Mouse (Mus musculus) pancreas, adult 10 weeks (tissue): ENCODE data around the gene Cd38. TPM values are rescaled to one million over a fixed set of nuclear protein-coding genes. Genes with fewer than 3 reads are reported as not detected.

Experiments used
- polyA plus RNA-seq: library from polyadenylated mRNA; stranded (reverse); fragments of 350-450 nt; fragmentation: Illumina TruSeq; extraction: RNeasy Lipid Tissue Mini Kit (QIAGEN cat#74804); gene quantifications from one replicate; pipeline ENCODE4 v1.2.3, GENCODE M21; 2015; ENCODE audit warnings: low read depth, low replicate concordance; ENCODE audit not compliant: insufficient read depth

Gene Cd38
- polyA plus RNA-seq, result 2.9 TPM

DNA sequence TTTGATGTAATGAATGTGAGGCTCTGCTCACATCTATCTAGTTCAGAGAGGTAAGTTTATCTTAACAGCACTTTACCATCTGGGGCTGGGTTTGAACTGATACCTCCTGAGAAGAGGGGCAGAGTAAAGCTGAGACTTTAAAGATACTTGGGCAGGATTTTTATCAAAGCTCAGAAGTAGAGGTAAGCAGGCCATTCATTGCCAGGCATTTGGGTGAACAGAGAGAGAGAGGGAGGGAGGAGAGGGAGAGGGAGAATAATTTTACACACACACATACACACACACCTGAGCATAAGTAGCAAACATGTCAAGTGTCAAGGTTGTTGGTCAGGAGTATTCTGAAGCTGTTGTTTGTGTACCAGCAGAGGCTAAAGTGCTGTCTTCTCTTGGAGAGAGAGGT, at the start of gene Cd38:
TSS of gene Cd38 (plus strand) at position 301 of the 400 bp plus-strand sequence.

DNA sequence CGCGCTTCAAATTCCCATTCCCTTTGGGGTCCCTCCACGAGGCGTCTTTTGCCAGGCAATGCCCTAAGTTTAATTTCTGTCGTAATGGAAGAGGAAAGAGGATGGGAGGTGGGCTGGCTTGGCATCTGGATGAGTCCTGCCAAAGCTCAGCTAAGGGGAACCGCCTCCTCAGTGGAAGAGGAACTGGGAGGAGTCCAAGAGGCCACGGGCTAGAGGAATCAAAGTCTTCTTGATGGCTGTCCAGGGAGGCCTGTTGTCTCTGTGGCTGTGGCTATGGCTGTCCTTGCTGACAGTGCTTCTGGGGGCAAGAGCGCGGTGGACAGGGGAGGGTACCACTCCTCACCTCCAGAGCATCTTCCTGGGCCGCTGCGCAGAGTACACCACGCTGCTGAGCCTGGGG, 49.7 kb upstream of the Cd38 start, which contains the start of gene Bst1:
TSS of gene Bst1 (plus strand) at position 191 of the 400 bp plus-strand sequence.

DNA sequence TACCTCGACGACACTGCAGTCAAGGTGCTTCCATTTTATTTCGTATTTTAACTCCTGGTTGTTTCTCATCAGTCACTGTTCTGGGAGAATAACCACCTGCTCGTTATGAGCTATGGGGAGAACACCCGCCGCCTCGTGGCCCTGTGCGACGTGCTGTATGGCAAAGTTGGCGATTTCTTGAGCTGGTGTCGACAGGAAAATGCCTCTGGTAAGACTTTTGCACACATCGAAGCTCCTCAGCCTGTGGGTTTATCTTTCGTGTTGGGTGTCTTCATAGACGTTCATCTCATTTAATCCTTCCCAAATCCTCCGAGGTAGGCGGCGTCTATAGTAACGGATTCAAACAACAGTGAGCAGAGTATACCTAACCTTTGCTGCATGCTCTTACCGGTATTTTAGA, 46.8 kb upstream of the Cd38 start, which contains the start of gene Fbxl5:
TSS of gene Fbxl5 (minus strand) at position 101 of the 400 bp plus-strand sequence.

DNA sequence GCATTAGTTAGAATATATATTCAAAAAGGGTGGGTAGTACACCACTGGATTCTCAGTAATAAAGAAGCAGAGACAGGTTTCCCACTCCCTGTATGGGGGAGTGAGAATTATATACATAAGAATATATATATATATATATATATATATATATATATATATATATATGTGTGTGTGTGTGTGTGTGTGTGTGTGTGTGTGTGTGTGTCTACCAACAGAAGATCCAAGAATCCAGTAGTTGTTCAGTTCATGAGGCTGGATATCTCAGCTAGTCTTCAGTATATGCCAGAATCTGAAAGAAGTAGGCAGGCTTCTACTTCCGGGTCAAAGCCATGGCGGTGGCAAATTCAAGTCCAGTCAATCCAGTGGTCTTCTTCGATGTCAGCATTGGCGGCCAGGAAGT, 44.5 kb downstream of the Cd38 start, which contains the start of gene Gm7879:
TSS of gene Gm7879 (plus strand) at position 301 of the 400 bp plus-strand sequence.

Other genes with a start within 250 kb of the Cd38 start
- 2.3 TPM for gene Cc2d2a, start 206.2 kb upstream of the Cd38 start, polyA plus RNA-seq
- gene Bst1, start 49.7 kb upstream of the Cd38 start, polyA plus RNA-seq, result 1.3 TPM
- 8.3 TPM for gene Fbxl5, start 46.9 kb upstream of the Cd38 start, polyA plus RNA-seq
- gene Gm7879, start 44.6 kb downstream of the Cd38 start, polyA plus RNA-seq, result not detected
- not detected for gene Fgfbp1, start 113.2 kb downstream of the Cd38 start, polyA plus RNA-seq
- 23.3 TPM for gene Prom1, start 233.5 kb downstream of the Cd38 start, polyA plus RNA-seq